Mouse (Mus musculus) mouse embryonic stem cell (cell line): Measurements from ENCODE around the gene Fnip1.
"Not testable (repeated sequence)": the region's sequence is repeated elsewhere in the genome, so short reads cannot be mapped to it uniquely, and the experiment has no call there.

Experiments used
- in situ Hi-C, 2 experiments: fragments of 300-500 bp; cut with MboI; formaldehyde crosslinking; loops; 1 replicate in 1 of 2; 3 replicates in 1 of 2; pipeline ENCODE4 v1.14.3; 2019 to 2020; ENCODE audit warnings: low sequenced_read_pairs in 2 of 2, low pct_unique_long_range_greater_than_20kb in 1 of 2, mixed read lengths in 1 of 2; ENCODE audit not compliant: unreplicated experiment in 1 of 2

The Fnip1 gene

GRCm38 (mm10) chr11:54439691-54440029 lies 1.7 kb downstream of the Fnip1 start:
- in situ Hi-C loops: no loop called here

GRCm38 (mm10) chr11:54450757-54451156 lies 12.8 kb downstream of the Fnip1 start:
- in situ Hi-C loops: not testable (repeated sequence)

GRCm38 (mm10) chr11:54454516-54454915 lies 16.5 kb downstream of the Fnip1 start:
- in situ Hi-C loops: no loop called here

- in situ Hi-C loops: no loop called here
Observed at GRCm38 (mm10) chr11:54456875-54457274, 18.9 kb downstream of the Fnip1 start.

- in situ Hi-C loops: no loop called here
Observed at GRCm38 (mm10) chr11:54458168-54458567, 20.2 kb downstream of the Fnip1 start.

- in situ Hi-C loops: no loop called here
Observed at GRCm38 (mm10) chr11:54464557-54465244, 26.7 kb downstream of the Fnip1 start.

GRCm38 (mm10) chr11:54472231-54472630 lies 34.2 kb downstream of the Fnip1 start:
- in situ Hi-C loops: no loop called here

- in situ Hi-C loops: no loop called here
Observed at GRCm38 (mm10) chr11:54478414-54478813, 40.4 kb downstream of the Fnip1 start.

- in situ Hi-C loops: no loop called here
Observed at GRCm38 (mm10) chr11:54486041-54486440, 48.0 kb downstream of the Fnip1 start.

- in situ Hi-C loops: no loop called here
Observed at GRCm38 (mm10) chr11:54491946-54492558, 54.1 kb downstream of the Fnip1 start.

GRCm38 (mm10) chr11:54492559-54492958 lies 54.6 kb downstream of the Fnip1 start:
- in situ Hi-C loops: no loop called here

- in situ Hi-C loops: no loop called here
Observed at GRCm38 (mm10) chr11:54499838-54500237, 61.8 kb downstream of the Fnip1 start.

GRCm38 (mm10) chr11:54502546-54503245 lies 64.7 kb downstream of the Fnip1 start:
- in situ Hi-C loops: no loop called here

GRCm38 (mm10) chr11:54513584-54513983 lies 75.6 kb downstream of the Fnip1 start:
- in situ Hi-C loops: no loop called here

GRCm38 (mm10) chr11:54521927-54522528 lies 84.0 kb downstream of the Fnip1 start:
- in situ Hi-C loops: no loop called here

GRCm38 (mm10) chr11:54522529-54523430 lies 84.8 kb downstream of the Fnip1 start, which contains the start of gene Rapgef6:
Rapgef6 (plus strand) TSS chr11:54522847.
- in situ Hi-C loops: no loop called here

- in situ Hi-C loops: no loop called here
Observed at GRCm38 (mm10) chr11:54523431-54524001, 85.5 kb downstream of the Fnip1 start.

- in situ Hi-C loops: no loop called here
Observed at GRCm38 (mm10) chr11:54528002-54528401, 90.0 kb downstream of the Fnip1 start.
